Mouse (Mus musculus) liver, postnatal 0 days (tissue): ENCODE data around the gene Exoc3.
A peak's percentile ranks its signal among the peaks of the same experiment; 100 is the strongest.

Experiments
- CTCF ChIP-seq: sonication (generic); IDR thresholded peaks from 2 replicates; pipeline ENCODE4 v1.5.1; 2016; ENCODE audit warnings: antibody characterized with exemption, low read depth
- EP300 ChIP-seq: IDR thresholded peaks from 2 replicates; pipeline ENCODE4 v1.6.1; 2016; ENCODE audit warnings: antibody characterized with exemption, low read depth, mild to moderate bottlenecking

- TF ChIP-seq CTCF = peak; percentile 66
- no peak for TF ChIP-seq EP300
These were observed 15.9 kb downstream of the Exoc3 start for GRCm38 (mm10) chr13:74192613-74193012.
